Mouse (Mus musculus) embryonic facial prominence, embryonic 12.5 days (tissue): ENCODE results near the gene Hoxa2. TPM values are rescaled to one million over a fixed set of nuclear protein-coding genes. Genes with fewer than 3 reads are reported as not detected.
A peak's percentile ranks its signal among the peaks of the same experiment; 100 is the strongest.

ENCODE experiments used
- ATAC-seq: fragments of 200-750 bp; cut with Nextera tagmentation; 2 replicates; pipeline ENCODE4 v1.8.0; 2017; ENCODE audit not compliant: insufficient number of reproducible peaks, insufficient read depth, low FRiP score, low TSS enrichment
- H3K27ac ChIP-seq: fragments of 300-500 bp; sonication (generic); 2 replicates; pipeline ENCODE4 v1.5.1; 2016; ENCODE audit warnings: mild to moderate bottlenecking
- H3K27me3 ChIP-seq: fragments of 300-500 bp; sonication (generic); 2 replicates; pipeline ENCODE4 v1.6.1; 2016; ENCODE audit warnings: mild to moderate bottlenecking, moderate library complexity
- H3K36me3 ChIP-seq: fragments of 300-500 bp; sonication (generic); 2 replicates; pipeline ENCODE4 v1.6.1; 2016; ENCODE audit warnings: mild to moderate bottlenecking
- H3K4me1 ChIP-seq: fragments of 300-500 bp; sonication (generic); 2 replicates; pipeline ENCODE4 v1.6.1; 2016
- H3K4me2 ChIP-seq: fragments of 300-500 bp; sonication (generic); replicated peaks from 2 replicates; pipeline ENCODE4 v1.6.1; 2016; ENCODE audit warnings: mild to moderate bottlenecking, moderate library complexity
- H3K4me3 ChIP-seq: fragments of 300-500 bp; sonication (generic); 2 replicates; pipeline ENCODE4 v1.5.1; 2016; ENCODE audit warnings: mild to moderate bottlenecking
- H3K9ac ChIP-seq: fragments of 300-500 bp; sonication (generic); 2 replicates; pipeline ENCODE4 v1.6.1; 2016; ENCODE audit warnings: mild to moderate bottlenecking, moderate library complexity
- H3K9me3 ChIP-seq: fragments of 300-500 bp; sonication (generic); 2 replicates; pipeline ENCODE4 v1.6.1; 2016; ENCODE audit warnings: mild to moderate bottlenecking, moderate library complexity
- WGBS: fragments of 180-500 bp; shearing (Covaris S2); methylation state at CpG from one replicate; pipeline ENCODE4 v1.1.7; 2016; 5-methylcytosine and 5-hydroxymethylcytosine counted together
- polyA plus RNA-seq: library from polyadenylated mRNA; unstranded; fragments of >200 nt; fragmentation: Nextera tagmentation; extraction: Ambion mirVana; gene quantifications from 2 replicates; pipeline ENCODE4 v1.2.1, GENCODE M21; 2016

Gene Hoxa2
- polyA plus RNA-seq, 1 experiment from 2014 or later: 18.2 TPM

GRCm38 (mm10) chr6:52184668-52185067 is 20.0 kb upstream of the Hoxa2 start:
- Histone ChIP-seq H3K4me3 (no peak overlapping the region), H3K9ac (no peak overlapping the region), H3K4me2 (no peak overlapping the region), H3K4me1 (no peaks in the 10 kb centered on the region), H3K27me3 (peaks cover 100% of the 10 kb centered on the region), H3K9me3 (no peaks in the 10 kb centered on the region), H3K27ac (no peak overlapping the region), H3K36me3 (no peaks in the 10 kb centered on the region)
- ATAC-seq: no peak
- WGBS: 2% methylated on average over 6 of the region's 6 CpGs

DNA sequence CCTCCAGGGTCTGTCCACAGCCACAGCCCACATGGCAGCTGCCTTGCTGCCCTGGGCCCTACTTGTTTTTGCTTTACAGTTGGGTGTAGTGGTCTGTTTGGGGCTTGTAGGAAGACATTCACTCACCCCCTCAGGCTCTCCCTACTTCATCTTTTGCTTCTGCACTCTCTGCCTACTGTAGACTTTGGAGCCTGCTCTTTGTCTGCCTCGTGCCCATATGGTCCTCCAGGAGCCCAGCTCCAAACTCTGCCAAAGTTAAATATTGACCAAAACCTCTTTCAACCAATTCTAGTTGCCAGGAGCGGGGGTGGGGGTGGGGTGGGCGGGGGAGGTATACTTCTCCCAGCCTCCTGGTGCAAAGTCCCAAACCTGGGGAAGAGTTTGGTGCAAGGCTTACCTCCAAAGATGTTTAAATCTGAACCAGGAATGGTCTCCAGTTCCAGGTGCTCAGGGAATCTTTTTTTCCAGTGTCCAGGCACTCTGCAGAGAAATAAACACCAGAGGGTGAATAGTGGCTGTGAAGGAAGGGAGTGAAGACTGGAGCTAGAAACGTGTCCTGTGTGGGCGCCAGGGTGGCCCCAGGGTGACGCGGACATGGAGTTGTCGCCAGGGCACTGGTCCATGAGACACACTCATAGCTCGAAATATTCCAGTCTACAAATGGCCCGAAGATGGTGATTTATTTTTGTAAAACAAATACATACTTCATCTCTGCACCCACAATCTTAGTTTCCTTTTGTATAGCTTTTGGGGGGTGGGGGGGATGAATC is 18.9 kb upstream of the Hoxa2 start:
- H3K4me1 ChIP-seq: no peaks in the 10 kb centered on the region

GRCm38 (mm10) chr6:52182793-52183192 is 18.2 kb upstream of the Hoxa2 start:
- Histone ChIP-seq H3K27me3 (peaks cover 100% of the 10 kb centered on the region), H3K9me3 (no peaks in the 10 kb centered on the region), H3K4me3 (no peak overlapping the region), H3K36me3 (no peaks in the 10 kb centered on the region), H3K27ac (no peak overlapping the region), H3K4me1 (no peaks in the 10 kb centered on the region), H3K4me2 (no peak overlapping the region), H3K9ac (no peak overlapping the region)
- no peak for ATAC-seq
- WGBS: 3% methylated on average over 1 of the region's 1 CpGs

More for the DNA sequence above, 18.9 kb upstream of the Hoxa2 start:
- H3K4me2 ChIP-seq: no peak overlapping the region
- WGBS: 7% methylated on average over 10 of the region's 10 CpGs
- no peak overlapping the region for H3K4me3 ChIP-seq
- no peak overlapping the region for H3K9ac ChIP-seq
- no peaks in the 10 kb centered on the region for H3K9me3 ChIP-seq
- peaks cover 100% of the 10 kb centered on the region for H3K27me3 ChIP-seq
- ATAC-seq: no peak
- no peak overlapping the region for H3K27ac ChIP-seq
- H3K36me3 ChIP-seq: no peaks in the 10 kb centered on the region

DNA sequence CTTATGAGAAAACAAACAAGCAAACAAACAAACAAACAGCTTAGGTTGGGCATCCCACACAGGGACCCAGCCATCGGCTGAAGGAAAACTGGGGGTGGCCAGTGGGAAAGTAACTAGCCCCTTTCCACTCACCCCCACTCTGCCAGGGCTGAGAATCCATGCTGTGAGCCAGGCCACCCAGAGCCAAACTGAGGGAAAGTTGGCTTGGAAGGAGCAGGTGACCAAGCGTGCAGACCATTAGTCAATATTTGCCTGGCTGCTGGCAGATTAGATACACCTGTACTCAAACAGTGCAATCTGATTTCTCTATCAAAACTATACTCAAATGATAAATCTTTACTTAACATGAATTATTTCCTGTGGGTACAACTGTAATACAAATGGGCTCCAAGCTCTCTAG is 17.4 kb upstream of the Hoxa2 start:
- no peak for ATAC-seq
- Histone ChIP-seq H3K36me3 (no peaks in the 10 kb centered on the region), H3K9me3 (no peaks in the 10 kb centered on the region), H3K9ac (no peak overlapping the region), H3K4me2 (no peak overlapping the region), H3K27ac (no peak overlapping the region), H3K4me3 (no peak overlapping the region), H3K27me3 (peaks cover 99% of the 10 kb centered on the region), H3K4me1 (no peaks in the 10 kb centered on the region)
- 16% methylated on average over 2 of the region's 2 CpGs for WGBS

DNA sequence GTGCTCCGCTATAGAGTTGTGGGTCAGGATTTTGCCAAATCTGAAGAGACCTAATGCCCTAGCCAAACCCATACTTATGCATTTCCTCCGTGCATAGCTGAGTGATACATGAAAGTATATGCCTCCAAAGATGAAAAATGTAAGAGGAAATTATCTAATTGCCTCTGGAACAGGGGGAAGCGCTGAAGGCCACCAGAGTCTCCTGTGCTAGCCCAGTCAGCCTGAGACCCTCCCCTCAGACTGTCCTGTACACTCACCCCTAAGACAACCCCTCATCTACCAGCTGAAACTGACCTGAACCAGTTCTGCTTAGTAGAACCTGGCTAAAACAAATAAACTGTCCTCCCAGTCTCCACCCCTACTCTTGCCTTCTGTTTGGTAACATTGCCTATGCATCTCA is 16.1 kb upstream of the Hoxa2 start:
- WGBS: 3% methylated on average over 3 of the region's 3 CpGs
- Histone ChIP-seq H3K9ac (no peak overlapping the region), H3K4me1 (no peaks in the 10 kb centered on the region), H3K9me3 (no peaks in the 10 kb centered on the region), H3K27me3 (peaks cover 99% of the 10 kb centered on the region), H3K4me2 (no peak overlapping the region), H3K27ac (no peak overlapping the region), H3K36me3 (no peaks in the 10 kb centered on the region), H3K4me3 (no peak overlapping the region)
- no peak for ATAC-seq

GRCm38 (mm10) chr6:52180213-52180710 is 15.6 kb upstream of the Hoxa2 start:
- H3K9ac ChIP-seq: no peak overlapping the region; the same call in 1 of the 2 replicates
- H3K27ac ChIP-seq: no peak overlapping the region
- H3K4me3 ChIP-seq: no peak overlapping the region
- H3K36me3 ChIP-seq: no peaks in the 10 kb centered on the region
- peaks cover 99% of the 10 kb centered on the region for H3K27me3 ChIP-seq
- no peaks in the 10 kb centered on the region for H3K9me3 ChIP-seq
- no peaks in the 10 kb centered on the region for H3K4me1 ChIP-seq
- under 1% methylated on average over 11 of the region's 11 CpGs for WGBS
- no peak overlapping the region for H3K4me2 ChIP-seq
- ATAC-seq: no peak

DNA sequence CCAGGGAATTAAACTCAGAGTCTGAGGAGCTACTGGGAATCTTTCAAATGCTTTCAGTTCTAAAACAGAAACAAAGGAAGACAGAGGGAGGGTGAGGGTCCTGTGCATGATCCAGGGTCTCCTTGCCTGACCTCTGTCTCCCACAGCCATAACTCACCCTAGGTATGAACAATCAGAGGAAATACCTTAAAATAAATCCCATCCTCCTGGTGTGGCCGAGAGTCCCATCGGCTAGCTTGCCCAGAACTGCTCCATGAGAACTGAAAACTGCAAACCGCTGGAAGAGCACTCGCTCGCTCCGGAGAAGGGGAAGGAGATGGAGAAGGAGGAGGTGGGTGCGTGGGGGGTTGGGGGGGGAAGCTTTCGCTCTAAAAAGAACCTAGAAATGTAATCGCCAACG is 15.1 kb upstream of the Hoxa2 start:
- WGBS: 2% methylated on average over 10 of the region's 10 CpGs
- Histone ChIP-seq H3K36me3 (no peaks in the 10 kb centered on the region), H3K27me3 (peaks cover 99% of the 10 kb centered on the region), H3K9ac (no peak overlapping the region; the same call in 1 of the 2 replicates), H3K9me3 (no peaks in the 10 kb centered on the region), H3K27ac (no peak overlapping the region), H3K4me3 (no peak overlapping the region; the same call in 1 of the 2 replicates), H3K4me1 (no peaks in the 10 kb centered on the region), H3K4me2 (no peak overlapping the region)
- ATAC-seq: no peak

GRCm38 (mm10) chr6:52178918-52179665 is 14.5 kb upstream of the Hoxa2 start:
- Histone ChIP-seq H3K4me3 (no peak overlapping the region), H3K9ac (no peak overlapping the region), H3K27ac (no peak overlapping the region), H3K4me1 (no peaks in the 10 kb centered on the region), H3K36me3 (no peaks in the 10 kb centered on the region), H3K9me3 (no peaks in the 10 kb centered on the region), H3K27me3 (peaks cover 97% of the 10 kb centered on the region), H3K4me2 (no peak overlapping the region; the same call in 1 of the 2 replicates)
- no peak for ATAC-seq
- WGBS: 3% methylated on average over 4 of the region's 4 CpGs

GRCm38 (mm10) chr6:52177806-52178205 is 13.2 kb upstream of the Hoxa2 start:
- peaks cover 95% of the 10 kb centered on the region for H3K27me3 ChIP-seq
- no peaks in the 10 kb centered on the region for H3K36me3 ChIP-seq
- no peak overlapping the region; the same call in 1 of the 2 replicates for H3K9ac ChIP-seq
- no peak for ATAC-seq
- no peak overlapping the region for H3K4me2 ChIP-seq
- peak overlapping the region; percentile 11; the same call in 1 of the 2 replicates for H3K4me3 ChIP-seq
- H3K4me1 ChIP-seq: peaks cover under 1% of the 10 kb centered on the region; the same call in 1 of the 2 replicates
- 1% methylated on average over 9 of the region's 9 CpGs for WGBS
- no peaks in the 10 kb centered on the region for H3K9me3 ChIP-seq
- H3K27ac ChIP-seq: no peak overlapping the region

- H3K4me2 ChIP-seq: no peak within 1 kb of the TSS; the same call in 1 of the 2 replicates
Observed at GRCm38 (mm10) chr6:52177061-52177735, 12.6 kb upstream of the Hoxa2 start, which contains the start of gene 5730596B20Rik. 5730596B20Rik (plus strand) TSS chr6:52177498.

GRCm38 (mm10) chr6:52176391-52176790 is 11.8 kb upstream of the Hoxa2 start:
- H3K27me3 ChIP-seq: peaks cover 95% of the 10 kb centered on the region
- H3K4me3 ChIP-seq: peak overlapping the region; percentile 23; the same call in 1 of the 2 replicates
- peaks cover 6% of the 10 kb centered on the region; the same call in 1 of the 2 replicates for H3K4me1 ChIP-seq
- no peak for ATAC-seq
- H3K9ac ChIP-seq: no peak overlapping the region
- H3K27ac ChIP-seq: 0 out of 2 replicates have a peak overlapping the region, but pooled peaks have one; percentile 23
- no peak overlapping the region for H3K4me2 ChIP-seq
- 1% methylated on average over 6 of the region's 6 CpGs for WGBS
- no peaks in the 10 kb centered on the region for H3K9me3 ChIP-seq
- H3K36me3 ChIP-seq: no peaks in the 10 kb centered on the region

More at GRCm38 (mm10) chr6:52177061-52177735, 12.6 kb upstream of the Hoxa2 start, which contains the start of gene 5730596B20Rik:
- ATAC-seq: no peak
- Histone ChIP-seq H3K4me1 (peaks cover 5% of the 10 kb centered on the region; the same call in 1 of the 2 replicates), H3K9ac (no peak within 1 kb of the TSS; the same call in 1 of the 2 replicates), H3K27me3 (peaks cover 95% of the 10 kb centered on the region), H3K27ac (0 out of 2 replicates have a peak within 1 kb of the TSS, but pooled peaks have one; percentile 23), H3K36me3 (no peaks in the 10 kb centered on the region), H3K4me3 (peak within 1 kb of the TSS; percentile 23; the same call in 1 of the 2 replicates), H3K9me3 (no peaks in the 10 kb centered on the region)
- under 1% methylated on average over 36 of the region's 36 CpGs for WGBS
